Mouse (Mus musculus) midbrain, embryonic 10.5 days (tissue): ENCODE measurements around the gene Wdr34. TPM values are rescaled to one million over a fixed set of nuclear protein-coding genes. Genes with fewer than 3 reads are reported as not detected.

ENCODE experiments used
- DNase-seq: peaks from one replicate; pipeline ENCODE4 v3.0.0-alpha.2; 2017; ENCODE audit warnings: low spot score
- H3K27ac ChIP-seq: fragments of 300-500 bp; sonication (generic); replicated peaks from 2 replicates; pipeline ENCODE4 v1.5.1; 2016; ENCODE audit warnings: mild to moderate bottlenecking
- H3K27me3 ChIP-seq: fragments of 300-500 bp; sonication (generic); 2 replicates; pipeline ENCODE4 v1.6.1; 2016; ENCODE audit warnings: low read depth, mild to moderate bottlenecking; ENCODE audit not compliant: poor library complexity, severe bottlenecking
- H3K36me3 ChIP-seq: fragments of 300-500 bp; sonication (generic); 2 replicates; pipeline ENCODE4 v1.6.1; 2016; ENCODE audit warnings: mild to moderate bottlenecking, moderate library complexity
- H3K4me1 ChIP-seq: fragments of 300-500 bp; sonication (generic); 2 replicates; pipeline ENCODE4 v1.6.1; 2016
- H3K4me3 ChIP-seq: fragments of 300-500 bp; sonication (generic); 2 replicates; pipeline ENCODE4 v1.5.1; 2016; ENCODE audit warnings: mild to moderate bottlenecking, moderate library complexity
- H3K9me3 ChIP-seq: fragments of 300-500 bp; sonication (generic); replicated peaks from 2 replicates; pipeline ENCODE4 v1.6.1; 2016; ENCODE audit warnings: mild to moderate bottlenecking
- WGBS: fragments of 180-500 bp; shearing (Covaris S2); methylation state at CpG from one replicate; pipeline ENCODE4 v1.1.7; 2016; 5-methylcytosine and 5-hydroxymethylcytosine counted together
- polyA plus RNA-seq: library from polyadenylated mRNA; unstranded; fragments of >200 nt; fragmentation: Nextera tagmentation; extraction: Ambion mirVana; gene quantifications from 2 replicates; pipeline ENCODE4 v1.2.1, GENCODE M21; 2016

Wdr34 gene
- polyA plus RNA-seq, 1 experiment from 2014 or later = 26.6 TPM

GRCm38 (mm10) chr2:30042445-30042844 is 6.2 kb downstream of the Wdr34 start:
- Histone ChIP-seq H3K4me1 (peaks cover 6% of the 10 kb centered on the region), H3K27me3 (no peaks in the 10 kb centered on the region), H3K36me3 (peaks cover 20% of the 10 kb centered on the region), H3K4me3 (no peak overlapping the region), H3K9me3 (no peaks in the 10 kb centered on the region), H3K27ac (no peak overlapping the region; the same call in 1 of the 2 replicates)
- DNase-seq = peak; percentile 75
- WGBS = 7% methylated on average over 4 of the region's 4 CpGs

- peaks cover 6% of the 10 kb centered on the region for H3K4me1 ChIP-seq
- peaks cover 18% of the 10 kb centered on the region for H3K36me3 ChIP-seq
- no peak overlapping the region for H3K4me3 ChIP-seq
- no peaks in the 10 kb centered on the region for H3K9me3 ChIP-seq
- no peak overlapping the region for H3K27ac ChIP-seq
- no peaks in the 10 kb centered on the region for H3K27me3 ChIP-seq
- DNase-seq = no peak
These were observed 9.0 kb downstream of the Wdr34 start for GRCm38 (mm10) chr2:30039687-30040086.

GRCm38 (mm10) chr2:30038370-30038769 is 10.3 kb downstream of the Wdr34 start:
- no peak for DNase-seq
- no peak overlapping the region for H3K27ac ChIP-seq
- H3K27me3 ChIP-seq = no peaks in the 10 kb centered on the region
- no peak overlapping the region for H3K4me3 ChIP-seq
- H3K4me1 ChIP-seq = peaks cover 10% of the 10 kb centered on the region
- 94% methylated on average over 10 of the region's 10 CpGs for WGBS
- peaks cover 25% of the 10 kb centered on the region for H3K36me3 ChIP-seq
- no peaks in the 10 kb centered on the region for H3K9me3 ChIP-seq

DNA sequence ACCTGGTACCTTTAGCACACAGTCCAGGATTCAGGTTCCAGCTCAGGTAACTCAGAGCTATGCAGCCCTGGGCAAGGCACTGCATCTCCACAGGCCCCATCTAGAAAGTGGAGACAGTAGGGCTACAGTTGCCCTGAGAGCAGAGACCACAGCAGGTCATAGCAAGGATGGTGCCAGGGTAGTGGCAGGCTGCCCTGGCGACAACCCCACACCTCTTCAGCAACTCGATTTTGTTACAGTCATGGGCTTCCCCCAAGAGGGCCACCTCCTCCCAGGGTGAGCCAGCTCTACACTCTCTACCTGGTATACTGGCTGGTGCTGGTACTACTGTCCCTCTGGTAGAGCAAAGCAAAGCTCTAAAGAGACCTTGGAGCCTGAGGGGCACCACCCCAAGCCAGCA is 10.9 kb downstream of the Wdr34 start:
- Histone ChIP-seq H3K4me1 (peaks cover 12% of the 10 kb centered on the region), H3K9me3 (no peaks in the 10 kb centered on the region), H3K4me3 (no peak overlapping the region), H3K27ac (no peak overlapping the region), H3K27me3 (no peaks in the 10 kb centered on the region), H3K36me3 (peaks cover 31% of the 10 kb centered on the region)
- DNase-seq = no peak
- WGBS = 91% methylated on average over 2 of the region's 2 CpGs

GRCm38 (mm10) chr2:30032957-30033356 is 15.7 kb downstream of the Wdr34 start:
- Histone ChIP-seq H3K27ac (no peak overlapping the region), H3K27me3 (no peaks in the 10 kb centered on the region), H3K36me3 (peaks cover 75% of the 10 kb centered on the region), H3K4me3 (no peak overlapping the region), H3K9me3 (no peaks in the 10 kb centered on the region), H3K4me1 (0 out of 2 replicates have a peak, but pooled peaks cover 6% of the 10 kb centered on the region)
- 72% methylated on average over 6 of the region's 6 CpGs for WGBS
- no peak for DNase-seq

GRCm38 (mm10) chr2:30032244-30032846 is 16.3 kb downstream of the Wdr34 start:
- no peaks in the 10 kb centered on the region for H3K9me3 ChIP-seq
- no peaks in the 10 kb centered on the region for H3K27me3 ChIP-seq
- DNase-seq = no peak
- peaks cover 76% of the 10 kb centered on the region for H3K36me3 ChIP-seq
- H3K27ac ChIP-seq = no peak overlapping the region
- 0 out of 2 replicates have a peak, but pooled peaks cover 6% of the 10 kb centered on the region for H3K4me1 ChIP-seq
- H3K4me3 ChIP-seq = no peak overlapping the region
- WGBS = 70% methylated on average over 11 of the region's 11 CpGs

DNA sequence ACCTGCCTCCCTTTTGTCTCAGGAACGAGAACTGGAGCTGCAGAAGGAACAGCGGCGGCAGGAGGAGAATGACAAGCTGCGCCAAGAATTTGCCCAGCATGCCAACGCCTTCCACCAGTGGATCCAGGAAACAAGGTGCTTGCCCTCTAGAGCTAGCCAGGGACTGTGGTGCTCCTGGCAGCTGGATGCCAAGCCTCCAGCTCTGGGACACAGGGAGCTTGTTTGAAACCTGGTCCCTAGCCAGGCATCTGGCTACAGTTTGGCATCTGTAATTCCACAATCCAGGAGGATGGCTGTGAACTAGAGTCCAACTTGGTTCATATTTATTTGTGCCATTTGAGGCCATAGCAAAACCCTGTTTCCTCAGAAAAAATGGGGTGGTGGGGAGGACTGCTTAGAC is 21.7 kb downstream of the Wdr34 start:
- 97% methylated on average over 5 of the region's 5 CpGs for WGBS
- no peaks in the 10 kb centered on the region for H3K27me3 ChIP-seq
- no peak for DNase-seq
- no peak overlapping the region for H3K4me3 ChIP-seq
- no peaks in the 10 kb centered on the region for H3K9me3 ChIP-seq
- H3K36me3 ChIP-seq = peaks cover 100% of the 10 kb centered on the region
- H3K27ac ChIP-seq = no peak overlapping the region
- H3K4me1 ChIP-seq = no peaks in the 10 kb centered on the region

- Histone ChIP-seq H3K9me3 (no peaks in the 10 kb centered on the region), H3K27ac (no peak overlapping the region), H3K4me3 (no peak overlapping the region), H3K4me1 (no peaks in the 10 kb centered on the region), H3K36me3 (peaks cover 100% of the 10 kb centered on the region), H3K27me3 (no peaks in the 10 kb centered on the region)
- DNase-seq = no peak
- WGBS = 93% methylated on average over 4 of the region's 4 CpGs
These were observed 23.2 kb downstream of the Wdr34 start for GRCm38 (mm10) chr2:30025454-30025853.

DNA sequence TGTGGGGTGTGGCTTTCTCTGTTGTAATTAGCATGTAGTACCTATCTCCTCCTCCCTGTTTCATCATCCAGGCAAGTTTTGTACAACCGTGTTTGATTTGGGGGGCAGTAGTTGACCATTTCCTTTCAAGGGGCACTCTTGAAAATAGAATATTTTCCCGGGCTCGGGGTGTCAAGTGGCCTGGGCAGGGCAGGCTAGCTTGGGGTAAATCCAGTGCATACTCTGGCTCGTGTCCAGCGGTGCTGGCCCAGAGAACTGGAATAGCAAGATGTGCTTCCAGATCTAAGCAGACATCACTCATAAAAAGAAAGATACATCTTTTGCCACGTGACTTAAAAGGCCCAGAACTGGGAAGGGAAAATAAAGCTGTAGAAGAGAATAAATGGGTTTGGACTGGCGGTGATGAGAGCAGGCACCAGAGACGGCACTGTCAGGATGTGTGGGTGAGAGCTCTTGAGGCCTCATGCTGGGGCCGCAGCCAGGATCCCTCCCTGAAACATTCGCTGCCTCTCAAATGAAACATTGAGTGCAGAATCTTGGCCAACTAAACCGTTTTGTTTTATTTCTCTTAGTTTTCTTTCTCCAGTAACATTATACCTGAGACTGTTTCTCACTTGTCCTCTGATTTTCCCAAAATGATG is 34.2 kb downstream of the Wdr34 start:
- Histone ChIP-seq H3K27ac (no peak overlapping the region), H3K36me3 (peaks cover 100% of the 10 kb centered on the region)
- 93% methylated on average over 11 of the region's 11 CpGs for WGBS

GRCm38 (mm10) chr2:30010840-30011281 is 37.8 kb downstream of the Wdr34 start:
- DNase-seq = no peak
- Histone ChIP-seq H3K4me1 (no peaks in the 10 kb centered on the region), H3K27ac (no peak overlapping the region), H3K9me3 (no peaks in the 10 kb centered on the region), H3K4me3 (no peak overlapping the region), H3K36me3 (peaks cover 100% of the 10 kb centered on the region), H3K27me3 (no peaks in the 10 kb centered on the region)
- WGBS = 96% methylated on average over 8 of the region's 8 CpGs

More for the DNA sequence above, 34.2 kb downstream of the Wdr34 start:
- no peak overlapping the region for H3K4me3 ChIP-seq
- no peaks in the 10 kb centered on the region for H3K27me3 ChIP-seq
- H3K9me3 ChIP-seq = no peaks in the 10 kb centered on the region
- DNase-seq = no peak
- H3K4me1 ChIP-seq = no peaks in the 10 kb centered on the region

DNA sequence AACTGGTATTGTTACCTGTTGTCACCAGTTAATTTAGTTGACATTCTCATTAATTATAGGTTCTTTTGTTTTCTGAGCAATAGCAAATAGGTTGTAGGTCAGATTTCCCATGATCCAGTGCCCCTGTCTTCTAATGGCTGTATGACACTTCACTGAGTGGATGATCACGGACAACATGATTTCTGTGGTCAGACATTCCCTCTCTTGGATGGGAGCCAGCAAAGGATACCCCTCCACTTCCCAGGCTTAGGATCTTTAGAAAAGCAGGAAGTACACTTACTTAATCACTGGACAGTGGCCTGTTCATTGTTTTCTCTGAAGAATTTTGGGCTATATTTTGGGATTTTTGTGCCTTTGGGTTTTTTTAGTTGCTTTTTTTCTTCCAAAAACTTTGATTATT is 39.6 kb downstream of the Wdr34 start:
- H3K36me3 ChIP-seq = peaks cover 100% of the 10 kb centered on the region
- 91% methylated on average over 1 of the region's 1 CpGs for WGBS
- no peak overlapping the region for H3K4me3 ChIP-seq
- H3K27me3 ChIP-seq = no peaks in the 10 kb centered on the region
- H3K4me1 ChIP-seq = no peaks in the 10 kb centered on the region
- no peaks in the 10 kb centered on the region for H3K9me3 ChIP-seq
- H3K27ac ChIP-seq = no peak overlapping the region
- DNase-seq = no peak

DNA sequence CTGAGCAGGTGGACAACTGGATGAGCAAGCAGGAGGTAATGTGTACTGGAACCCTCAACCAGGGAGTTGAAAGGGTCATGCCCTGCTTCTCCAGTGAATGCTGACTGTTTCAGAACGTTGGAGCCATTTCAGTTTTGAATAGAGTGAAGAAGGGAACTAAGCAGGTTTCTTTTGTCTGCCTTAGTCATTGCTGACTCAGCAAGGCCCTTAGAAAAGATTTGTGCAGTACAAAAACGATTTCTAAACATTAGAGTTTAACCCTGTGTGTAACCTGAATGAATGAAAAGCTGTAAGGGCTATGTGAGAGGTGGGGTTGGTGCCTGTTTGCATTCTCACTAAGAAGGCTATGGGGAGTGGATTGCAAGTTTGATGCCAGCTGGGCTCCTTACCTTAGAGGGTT is 56.7 kb downstream of the Wdr34 start:
- Histone ChIP-seq H3K9me3 (no peaks in the 10 kb centered on the region), H3K27ac (no peak overlapping the region), H3K36me3 (peaks cover 100% of the 10 kb centered on the region), H3K27me3 (no peaks in the 10 kb centered on the region), H3K4me3 (no peak overlapping the region), H3K4me1 (no peaks in the 10 kb centered on the region)
- DNase-seq = no peak
- 76% methylated on average over 2 of the region's 2 CpGs for WGBS
